Mouse (Mus musculus) kidney, adult 2 months (tissue): Measurements from ENCODE around the gene Grid2.

ENCODE experiments used
- CTCF ChIP-seq: fragments of 200-500 bp; conservative IDR thresholded peaks from 2 replicates; pipeline ENCODE4 v1.5.1; 2011; ENCODE audit warnings: low read depth, mild to moderate bottlenecking, control low read depth, low read length, moderate library complexity, mixed read lengths; ENCODE audit not compliant: insufficient read depth, insufficient read length
- POLR2A ChIP-seq: fragments of 200-500 bp; IDR thresholded peaks from one replicate; pipeline ENCODE4 v1.6.1; 2011; ENCODE audit warnings: low read depth, low read length, control low read depth

DNA sequence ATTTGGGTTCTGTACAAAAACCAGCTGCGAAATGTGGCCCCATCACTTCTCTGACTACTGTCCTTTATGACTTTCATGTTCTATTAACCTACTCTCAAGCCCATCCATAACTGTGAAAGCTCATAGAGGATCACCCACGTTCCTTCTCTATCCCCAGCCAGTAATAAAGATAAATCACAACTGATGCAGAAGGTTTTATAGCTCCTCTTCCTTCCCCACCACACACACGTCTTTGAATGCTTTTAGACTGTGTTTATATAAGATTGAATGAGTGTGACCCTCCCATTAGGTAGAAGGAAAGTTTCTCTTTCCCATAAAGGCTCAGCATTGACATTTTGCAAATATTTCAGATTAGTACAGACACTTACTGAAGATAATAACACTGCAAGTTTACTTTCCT lies 1350.1 kb downstream of the Grid2 start:
- TF ChIP-seq CTCF (no peak), POLR2A (no peak)
